Mouse (Mus musculus): ENCODE data around the gene Gbe1.

The Gbe1 gene

DNA sequence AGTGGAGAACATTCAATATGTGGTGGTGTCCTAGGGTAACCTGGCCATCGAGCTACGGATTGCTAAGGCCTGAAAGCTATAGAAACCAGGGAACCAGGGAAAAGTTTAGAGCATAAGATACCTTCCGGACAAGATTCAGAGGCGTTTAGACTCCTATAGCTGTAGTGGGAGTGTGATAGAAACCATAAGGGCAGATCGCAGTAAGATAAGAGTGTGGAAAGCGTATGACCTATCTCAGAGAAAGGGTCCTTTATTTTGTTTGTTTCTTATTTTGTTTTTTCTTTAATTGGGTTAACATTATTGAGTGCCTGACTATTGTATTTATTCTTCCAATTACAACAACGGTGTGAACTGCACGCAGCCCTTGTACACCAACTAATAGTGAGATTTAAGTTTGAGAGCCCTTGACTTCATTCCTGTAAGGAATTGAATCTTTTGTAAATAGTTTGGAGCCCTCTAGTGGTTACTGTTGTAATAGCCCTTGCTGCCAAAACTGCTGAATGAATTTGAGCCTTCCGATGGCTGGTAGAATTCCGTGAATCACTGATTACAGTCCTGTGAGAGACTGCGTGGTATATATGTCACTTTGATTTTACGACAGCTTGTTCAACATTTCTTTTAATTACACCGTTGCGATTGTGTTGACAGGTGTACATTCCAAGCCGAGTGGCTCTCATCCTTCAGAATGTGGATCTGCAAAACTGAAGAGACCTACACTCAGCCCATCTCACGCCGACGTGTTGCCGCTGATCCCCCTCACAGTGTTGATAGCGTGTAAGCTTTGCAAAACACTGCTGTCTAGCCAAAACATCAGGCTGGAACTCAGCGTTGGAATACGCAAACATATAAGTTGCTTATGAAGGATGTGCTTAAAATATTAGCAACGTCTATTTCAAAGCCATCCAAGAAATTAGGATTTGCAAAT lies 254.9 kb downstream of the Gbe1 start:
- peak; percentile 99 for ATAC-seq (ENCODE audit: low TSS enrichment)

DNA sequence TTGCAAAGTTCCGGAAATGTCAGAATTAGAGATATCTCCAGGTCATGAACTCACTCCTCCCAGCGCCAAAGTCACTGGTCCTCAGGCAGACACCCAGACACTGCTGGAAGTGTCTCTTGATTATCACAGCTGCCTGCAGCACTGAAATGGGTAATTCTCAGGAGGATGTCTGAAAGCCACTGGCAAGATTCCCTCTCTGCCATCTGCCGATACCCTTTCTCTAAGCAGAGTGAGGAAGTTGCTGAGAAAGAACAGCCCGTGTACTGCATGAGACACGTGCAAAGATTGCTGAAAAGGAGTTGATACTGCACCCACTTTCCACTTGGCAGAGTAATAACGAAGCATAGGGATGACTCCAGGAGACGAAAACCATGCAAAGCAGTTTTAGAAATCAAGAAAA lies 272.2 kb downstream of the Gbe1 start:
- no peak for ATAC-seq (ENCODE audit: low TSS enrichment)

DNA sequence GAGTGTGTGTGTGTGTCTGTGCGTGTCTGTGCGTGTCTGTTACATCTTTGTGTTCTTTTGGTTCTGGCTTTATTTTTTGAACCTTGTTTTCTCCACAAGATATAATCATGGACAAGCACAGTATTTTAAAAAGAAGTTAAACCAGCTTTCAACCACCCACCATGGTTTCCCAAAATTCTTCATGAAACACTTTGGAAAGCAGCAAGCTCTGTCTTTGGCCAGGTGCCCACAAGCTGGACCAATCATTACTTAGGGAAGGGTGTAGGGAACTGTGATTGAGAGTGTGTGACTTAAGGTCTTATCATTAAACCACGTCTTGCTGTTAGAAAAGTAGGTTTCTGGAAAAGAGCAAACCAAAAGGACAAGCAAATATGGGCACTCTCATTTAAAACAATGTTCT lies 288.6 kb downstream of the Gbe1 start:
- peak; percentile 84 for ATAC-seq (ENCODE audit: low TSS enrichment)

DNA sequence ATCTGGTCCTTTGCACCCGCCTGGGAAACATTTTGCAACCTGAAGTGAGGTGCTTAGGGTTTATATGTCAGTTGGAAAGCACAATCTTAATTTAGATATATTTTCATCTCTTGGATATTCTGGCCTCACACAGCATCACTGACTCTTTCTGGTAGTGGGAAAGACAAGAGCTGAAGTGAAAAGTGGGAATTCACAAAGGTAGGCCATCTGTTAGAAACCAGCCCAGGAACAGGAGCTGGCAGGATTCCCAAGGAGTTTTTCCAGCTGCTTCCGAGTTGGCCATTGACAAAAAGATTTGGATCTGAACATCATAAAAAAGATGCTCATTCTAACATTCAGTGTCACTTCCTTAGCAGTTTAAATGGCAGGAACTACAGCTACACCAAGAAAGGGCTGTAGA lies 294.6 kb downstream of the Gbe1 start:
- peak; percentile 82 for ATAC-seq (ENCODE audit: low TSS enrichment)

DNA sequence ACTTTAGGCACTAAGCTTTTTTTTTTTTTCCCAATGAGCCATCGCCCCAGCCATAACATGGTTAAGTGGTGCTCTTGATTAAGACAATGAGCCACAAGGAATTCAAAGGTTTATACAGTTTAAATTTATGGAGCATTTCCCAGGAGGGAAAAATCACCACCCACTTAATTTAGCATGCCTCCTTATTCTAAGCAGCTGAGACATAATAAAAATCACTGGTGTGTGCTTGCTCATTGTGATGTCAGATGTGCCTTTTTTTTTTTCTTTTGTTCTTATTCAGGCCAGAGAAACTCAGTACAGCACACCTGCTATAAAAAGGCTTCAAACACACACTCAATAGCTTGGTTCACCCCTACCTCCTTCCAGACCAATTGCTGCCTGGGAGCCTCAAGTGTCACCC lies 303.9 kb downstream of the Gbe1 start:
- peak; percentile 67 for ATAC-seq (ENCODE audit: low TSS enrichment)

DNA sequence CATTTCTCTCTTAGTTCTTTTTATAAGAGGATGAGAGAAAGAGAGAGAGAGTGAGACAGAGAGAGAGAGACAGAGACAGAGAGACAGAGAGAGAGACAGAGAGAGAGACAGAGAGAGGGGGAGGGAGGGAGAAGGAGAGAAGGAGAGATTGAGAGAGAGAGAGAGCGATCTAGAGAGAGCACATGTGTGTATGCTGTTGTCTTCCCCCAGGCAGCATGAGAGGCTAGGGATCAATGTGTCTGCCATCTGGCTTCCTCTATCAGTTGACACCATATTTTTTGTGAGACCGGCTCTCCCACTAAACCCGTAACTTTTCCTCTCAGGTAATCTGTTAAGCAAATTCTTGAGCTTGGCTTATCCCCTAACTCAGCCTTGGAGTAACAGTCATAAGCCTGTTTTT lies 304.4 kb downstream of the Gbe1 start:
- ATAC-seq (ENCODE audit: low TSS enrichment): no peak
